Mouse (Mus musculus): ENCODE measurements around the gene Cd300lg.

Cd300lg gene

GRCm38 (mm10) chr11:102096887-102097391, 55.6 kb downstream of the Cd300lg start:
- in situ Hi-C loops (cut with MboI), result no loop called here

- in situ Hi-C loops (cut with MboI), result no loop called here
Observed at GRCm38 (mm10) chr11:102101219-102101618, 59.9 kb downstream of the Cd300lg start, which contains the start of gene Ppy. Gene Ppy (minus strand): TSS chr11:102101319.

- in situ Hi-C loops (cut with MboI), result no loop called here
Observed at GRCm38 (mm10) chr11:102102485-102103258, 61.4 kb downstream of the Cd300lg start.
